Comparison of ENCODE assay signal across 12 mouse cellular contexts in genomic region chr5:135996162-135996561, GRCm38 (mm10). TPM values are rescaled to one million over a fixed set of nuclear protein-coding genes. Genes with fewer than 3 reads are reported as not detected.
DNase-seq lines count a peak whose midpoint lies in the region; ATAC-seq lines count a peak whose summit lies in the region.
"Had no signal": no experiment of that assay in that cellular context is flagged by ENCODE, and none has a peak within 500 bp of the region (broad histone marks: within the 10 kb centered on the region; RNA-seq: fewer than 3 reads in every experiment).

No protein-coding gene starts in this region.

- H3K27ac ChIP-seq in hindbrain, embryonic 12.5 days: no peak overlapping the region
- H3K27ac ChIP-seq in hindbrain, embryonic 10.5 days: no peak overlapping the region
- H3K27ac ChIP-seq in limb, embryonic 10.5 days: no peak overlapping the region

- 95% methylated on average over 8 of the region's 8 CpGs for WGBS in hindbrain, embryonic 12.5 days
- WGBS in hindbrain, embryonic 10.5 days: 96% methylated on average over 8 of the region's 8 CpGs
- 94% methylated on average over 8 of the region's 8 CpGs for WGBS in limb, embryonic 10.5 days

- H3K36me3 ChIP-seq in hindbrain, embryonic 12.5 days: peaks cover 38% of the 10 kb centered on the region
- peaks cover 49% of the 10 kb centered on the region for H3K36me3 ChIP-seq in hindbrain, embryonic 10.5 days
- peaks cover 49% of the 10 kb centered on the region for H3K36me3 ChIP-seq in limb, embryonic 10.5 days

- no peak for DNase-seq in hindbrain, embryonic 10.5 days (ENCODE audit: low spot score)
- peak; percentile 63 for DNase-seq in 3134 (ENCODE audit: extremely low read depth, insufficient read length, low spot score)
- peak; percentile 78 for DNase-seq in MN1 (ENCODE audit: low spot score)
- no peak for DNase-seq in limb, embryonic 10.5 days (ENCODE audit: low spot score)
- no peak for DNase-seq in left cerebral cortex, adult 11 months (ENCODE audit: low spot score)
- DNase-seq in cerebellum, postnatal 25 days: no peak
- no peak for DNase-seq in left cerebral cortex, postnatal 36 days (ENCODE audit: low spot score in 2 of 2)
- DNase-seq: heart, adult 18-20 months; kidney, postnatal 14 days had no signal

- H3K4me2 ChIP-seq in hindbrain, embryonic 12.5 days (replicated peaks): peak overlapping the region; percentile 68; the same call in 1 of the 2 replicates

- no peak overlapping the region for H3K4me3 ChIP-seq in hindbrain, embryonic 12.5 days
- no peak overlapping the region for H3K4me3 ChIP-seq in hindbrain, embryonic 10.5 days
- H3K4me3 ChIP-seq in limb, embryonic 10.5 days: 0 out of 2 replicates have a peak overlapping the region, but pooled peaks have one; percentile 88

- H3K27me3 ChIP-seq in hindbrain, embryonic 12.5 days: no peaks in the 10 kb centered on the region
- no peaks in the 10 kb centered on the region for H3K27me3 ChIP-seq in hindbrain, embryonic 10.5 days (ENCODE audit: insufficient read depth, poor library complexity, severe bottlenecking)
- H3K27me3 ChIP-seq in limb, embryonic 10.5 days (ENCODE audit: low read depth, poor library complexity, severe bottlenecking): no peaks in the 10 kb centered on the region

- peaks cover 12% of the 10 kb centered on the region for H3K4me1 ChIP-seq in hindbrain, embryonic 12.5 days
- H3K4me1 ChIP-seq in hindbrain, embryonic 10.5 days (replicated peaks): peaks cover 15% of the 10 kb centered on the region
- H3K4me1 ChIP-seq in limb, embryonic 10.5 days: peaks cover 11% of the 10 kb centered on the region

- ATAC-seq in hindbrain, embryonic 12.5 days (ENCODE audit: low FRiP score): no peak

- H3K9ac ChIP-seq in hindbrain, embryonic 12.5 days: no peak overlapping the region; the same call in 1 of the 2 replicates

- intact Hi-C loops in left cerebral cortex, postnatal 36 days (cut with DNase I): no loop called here

- no peaks in the 10 kb centered on the region for H3K9me3 ChIP-seq in hindbrain, embryonic 12.5 days (replicated peaks)
- H3K9me3 ChIP-seq in hindbrain, embryonic 10.5 days: no peaks in the 10 kb centered on the region
- H3K9me3 ChIP-seq in limb, embryonic 10.5 days (replicated peaks): no peaks in the 10 kb centered on the region

RNA-seq across cellular contexts. Expression of gene Dtx2, which starts 1.6 kb away (rescaled TPM):
- polyA plus RNA-seq in hindbrain, embryonic 12.5 days (2016; fragmentation: Nextera tagmentation; extraction: Ambion mirVana): 31.4 and 34.5 TPM in 2 replicates
- 34.8 and 38.1 TPM in 2 replicates for polyA plus RNA-seq in hindbrain, embryonic 10.5 days (2016; fragmentation: Nextera tagmentation; extraction: Ambion mirVana)
- 41.5 and 42.3 TPM in 2 replicates for polyA plus RNA-seq in limb, embryonic 10.5 days (2016; fragmentation: Nextera tagmentation; extraction: Ambion mirVana)
- 1 to 10 TPM; 7.7 to 8.4 TPM for total RNA-seq in left cerebral cortex, postnatal 36 days (2021)

RNA-seq across cellular contexts. Expression of gene Zp3, which starts 16.3 kb away (rescaled TPM):
- polyA plus RNA-seq in hindbrain, embryonic 12.5 days (2016; fragmentation: Nextera tagmentation; extraction: Ambion mirVana): 0.32 TPM in 1 of 2 replicates, not detected in the other
- polyA plus RNA-seq in hindbrain, embryonic 10.5 days (2016; fragmentation: Nextera tagmentation; extraction: Ambion mirVana): not detected in 2 replicates
- not detected in 2 replicates for polyA plus RNA-seq in limb, embryonic 10.5 days (2016; fragmentation: Nextera tagmentation; extraction: Ambion mirVana)
- not detected for total RNA-seq in left cerebral cortex, postnatal 36 days (2021)
- total RNA-seq: heart, adult 18-20 months; left cerebral cortex, postnatal 25 days had no signal
- polyA plus RNA-seq: erythroblast, embryonic 14.5 days had no signal

RNA-seq across cellular contexts. Expression of gene Ssc4d, which starts 21.8 kb away (rescaled TPM):
- polyA plus RNA-seq in hindbrain, embryonic 12.5 days (2016; fragmentation: Nextera tagmentation; extraction: Ambion mirVana): 1.7 and 3.7 TPM in 2 replicates
- 1.3 and 1.6 TPM in 2 replicates for polyA plus RNA-seq in hindbrain, embryonic 10.5 days (2016; fragmentation: Nextera tagmentation; extraction: Ambion mirVana)
- 3.3 and 4.1 TPM in 2 replicates for polyA plus RNA-seq in limb, embryonic 10.5 days (2016; fragmentation: Nextera tagmentation; extraction: Ambion mirVana)
- 1 to 10 TPM; 1.4 TPM for total RNA-seq in left cerebral cortex, postnatal 36 days (2021)

RNA-seq across cellular contexts. Expression of gene Upk3b, which starts 42.1 kb away (rescaled TPM):
- 0.05 TPM in 1 of 2 replicates, not detected in the other for polyA plus RNA-seq in hindbrain, embryonic 12.5 days (2016; fragmentation: Nextera tagmentation; extraction: Ambion mirVana)
- polyA plus RNA-seq in hindbrain, embryonic 10.5 days (2016; fragmentation: Nextera tagmentation; extraction: Ambion mirVana): 0.09 and 0.26 TPM in 2 replicates
- 1.5 and 5.5 TPM in 2 replicates for polyA plus RNA-seq in limb, embryonic 10.5 days (2016; fragmentation: Nextera tagmentation; extraction: Ambion mirVana)
- not detected for total RNA-seq in left cerebral cortex, postnatal 36 days (2021)
- total RNA-seq: left cerebral cortex, postnatal 25 days had no signal
- polyA plus RNA-seq: erythroblast, embryonic 14.5 days had no signal

RNA-seq across cellular contexts. Expression of gene Upk3bl, which starts 58.1 kb away (rescaled TPM):
- 1.5 and 2.0 TPM in 2 replicates for polyA plus RNA-seq in hindbrain, embryonic 12.5 days (2016; fragmentation: Nextera tagmentation; extraction: Ambion mirVana)
- 1.1 and 1.8 TPM in 2 replicates for polyA plus RNA-seq in hindbrain, embryonic 10.5 days (2016; fragmentation: Nextera tagmentation; extraction: Ambion mirVana)
- polyA plus RNA-seq in limb, embryonic 10.5 days (2016; fragmentation: Nextera tagmentation; extraction: Ambion mirVana): 3.5 and 4.9 TPM in 2 replicates
- not detected for total RNA-seq in left cerebral cortex, postnatal 36 days (2021)
- total RNA-seq: heart, adult 18-20 months; left cerebral cortex, postnatal 25 days had no signal
- polyA plus RNA-seq: erythroblast, embryonic 14.5 days had no signal

Comparison
In these comparisons a context has a peak if more than half of its experiments do, and no peak if none do; other contexts are left out.
1. DNase-seq: peak in 3134 (single experiment) and MN1 (single experiment); none in hindbrain, embryonic 10.5 days (single experiment), limb, embryonic 10.5 days (single experiment), left cerebral cortex, adult 11 months (single experiment), cerebellum, postnatal 25 days (0 of 2) and left cerebral cortex, postnatal 36 days (0 of 2).